Mouse (Mus musculus) heart, adult 10 weeks (tissue): ENCODE measurements around the gene Ftl1-ps1. TPM values are rescaled to one million over a fixed set of nuclear protein-coding genes. Genes with fewer than 3 reads are reported as not detected.

ENCODE experiments used
- polyA plus RNA-seq: library from polyadenylated mRNA; stranded (reverse); fragments of 350-450 nt; fragmentation: Illumina TruSeq; extraction: RNeasy Lipid Tissue Mini Kit (QIAGEN cat#74804); gene quantifications from one replicate; pipeline ENCODE4 v1.2.3, GENCODE M21; 2014; ENCODE audit warnings: low read depth, low replicate concordance

Ftl1-ps1 gene
- polyA plus RNA-seq, result 11.8 TPM

DNA sequence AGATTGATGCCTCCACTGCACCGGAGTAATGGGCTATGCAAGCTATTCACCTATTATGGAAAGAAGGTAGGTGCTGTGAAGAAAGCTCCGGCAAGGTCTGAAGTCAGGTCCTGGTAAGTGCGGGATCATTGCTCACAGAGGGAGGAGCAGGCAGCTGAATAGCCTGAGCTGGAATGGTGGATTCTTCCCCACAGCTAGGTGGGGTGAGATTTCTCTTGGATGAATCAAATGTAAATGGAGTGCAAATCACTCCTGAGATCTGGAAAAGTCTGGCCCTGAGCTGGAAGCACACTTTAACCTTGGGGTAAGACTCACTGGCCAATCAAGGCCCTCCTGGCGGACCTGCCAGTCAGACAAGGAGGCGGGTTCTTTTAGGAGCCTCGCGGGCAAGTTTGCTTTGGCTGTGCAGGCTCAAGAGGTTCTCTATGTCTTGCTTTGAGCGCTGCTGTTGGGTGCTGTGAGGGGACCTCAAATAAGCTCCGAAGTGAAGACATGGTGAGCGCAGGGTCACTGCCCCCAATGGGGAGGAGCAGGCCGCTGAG lies at the start of gene Ftl1-ps1:
Ftl1-ps1 (plus strand) TSS at position 397 of the 542 bp plus-strand sequence.

DNA sequence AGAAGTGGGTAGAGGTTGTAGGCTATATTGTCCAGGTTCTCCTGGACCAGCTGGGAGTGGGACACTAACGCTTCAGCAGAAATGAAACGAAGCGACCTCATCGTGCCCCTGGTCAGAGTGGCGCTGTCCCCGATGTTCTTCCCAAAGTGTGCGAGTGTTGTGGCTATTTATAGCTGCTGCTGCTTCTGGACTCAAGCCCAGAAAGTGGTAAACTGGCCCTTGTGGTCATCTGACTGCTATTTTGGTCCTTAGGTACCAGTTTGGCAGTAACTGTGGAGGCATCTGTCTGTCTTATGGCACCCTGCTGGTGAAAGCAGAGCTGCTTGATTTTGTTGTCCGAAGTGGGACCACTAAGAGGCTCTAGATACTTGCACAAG lies 35.6 kb upstream of the Ftl1-ps1 start, which contains the start of gene Lrrc14b:
Lrrc14b (minus strand) TSS at position 147 of the 377 bp plus-strand sequence.

DNA sequence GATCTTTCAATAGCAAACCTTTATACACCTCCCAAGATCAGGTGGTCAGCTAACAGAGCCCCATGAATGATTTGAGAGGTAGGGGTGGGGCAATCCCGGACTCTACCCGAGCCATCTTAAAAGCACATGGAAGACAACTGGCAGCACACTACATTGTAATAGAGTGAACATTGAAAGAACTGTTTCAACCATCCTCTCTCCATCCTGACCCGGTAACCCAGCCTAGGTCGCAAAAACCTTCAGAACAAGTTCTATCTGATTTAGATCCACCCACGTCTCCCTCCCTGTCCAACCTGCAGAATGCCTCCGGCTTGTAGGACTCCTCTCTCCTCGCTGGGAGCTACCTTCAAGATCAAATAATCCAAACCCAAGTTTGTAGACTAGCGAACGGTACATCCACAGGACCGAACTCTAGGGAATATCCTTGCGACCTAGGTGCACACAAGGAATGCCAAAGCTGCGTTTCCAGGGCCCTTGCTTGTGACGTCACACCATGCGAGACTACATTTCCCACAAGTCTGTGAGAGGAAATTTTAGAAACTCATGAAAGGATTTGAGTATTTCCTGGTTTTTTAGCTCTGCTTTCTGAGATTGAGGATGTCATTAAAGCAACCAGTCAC lies 9.0 kb upstream of the Ftl1-ps1 start, which contains the start of gene Zfp72:
Zfp72 (minus strand) TSS at position 466 of the 620 bp plus-strand sequence.

Other genes with a start within 250 kb of the Ftl1-ps1 start
- 45.1 TPM for gene Exoc3, start 191.0 kb upstream of the Ftl1-ps1 start, polyA plus RNA-seq
- 2.6 TPM for gene Ahrr, start 107.4 kb upstream of the Ftl1-ps1 start, polyA plus RNA-seq
- gene Pdcd6, start 82.1 kb upstream of the Ftl1-ps1 start, polyA plus RNA-seq, result 73.4 TPM
- gene Sdha, start 49.4 kb upstream of the Ftl1-ps1 start, polyA plus RNA-seq, result 1,351 TPM
- gene Ccdc127, start 49.4 kb upstream of the Ftl1-ps1 start, polyA plus RNA-seq, result 32.8 TPM
- 87.3 TPM for gene Lrrc14b, start 35.7 kb upstream of the Ftl1-ps1 start, polyA plus RNA-seq
- 3.4 TPM for gene Zfp72, start 8.9 kb upstream of the Ftl1-ps1 start, polyA plus RNA-seq
- 10.8 TPM for gene Zfp825, start 94.3 kb downstream of the Ftl1-ps1 start, polyA plus RNA-seq
- 19.3 TPM for gene Erap1, start 239.9 kb downstream of the Ftl1-ps1 start, polyA plus RNA-seq